Mouse (Mus musculus) kidney, adult 11 months (tissue): ENCODE results near the gene Ap1g1.

Source experiments
- DNase-seq: peaks from one replicate; pipeline ENCODE4 v3.0.0; 2022

The Ap1g1 gene

DNA sequence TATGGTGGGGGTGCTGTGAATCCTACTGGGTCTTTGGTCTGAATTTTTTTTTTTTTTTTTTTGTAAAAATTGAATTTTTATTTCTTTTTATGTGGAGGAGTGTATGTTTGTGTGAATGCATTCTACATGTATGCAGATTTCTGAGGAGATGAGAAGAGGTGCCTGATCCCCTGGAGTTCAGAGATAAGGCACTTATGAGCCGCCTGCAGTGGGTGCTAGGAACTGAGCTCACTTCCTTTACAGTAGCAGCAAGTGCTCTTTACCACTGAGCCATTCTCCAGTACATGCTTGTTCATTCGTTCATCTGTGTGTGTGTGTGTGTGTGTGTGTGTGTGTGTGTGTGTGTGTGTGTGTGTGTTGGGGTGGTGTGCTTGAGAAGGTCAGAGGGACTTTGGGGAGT, 12.6 kb downstream of the Ap1g1 start:
- DNase-seq: no peak

DNA sequence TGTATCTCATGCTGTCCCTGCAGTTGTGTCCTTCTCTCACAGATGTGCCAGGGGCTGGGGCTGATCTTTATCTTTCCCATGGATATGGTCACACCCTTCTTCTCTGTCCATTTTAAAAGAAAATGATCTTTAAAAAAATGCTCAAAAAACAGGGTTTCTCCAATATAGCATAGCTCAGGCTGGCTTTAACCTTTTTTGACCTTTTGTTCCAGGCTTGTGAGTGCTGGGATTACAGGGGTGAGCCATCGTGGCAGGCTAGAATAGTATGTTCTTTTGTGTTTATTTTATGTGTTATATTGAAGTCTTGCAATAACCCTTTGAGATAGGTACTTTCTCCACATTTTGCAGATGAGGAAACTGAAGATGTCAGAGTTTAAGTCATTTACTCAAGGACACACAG, 16.8 kb downstream of the Ap1g1 start:
- no peak for DNase-seq

DNA sequence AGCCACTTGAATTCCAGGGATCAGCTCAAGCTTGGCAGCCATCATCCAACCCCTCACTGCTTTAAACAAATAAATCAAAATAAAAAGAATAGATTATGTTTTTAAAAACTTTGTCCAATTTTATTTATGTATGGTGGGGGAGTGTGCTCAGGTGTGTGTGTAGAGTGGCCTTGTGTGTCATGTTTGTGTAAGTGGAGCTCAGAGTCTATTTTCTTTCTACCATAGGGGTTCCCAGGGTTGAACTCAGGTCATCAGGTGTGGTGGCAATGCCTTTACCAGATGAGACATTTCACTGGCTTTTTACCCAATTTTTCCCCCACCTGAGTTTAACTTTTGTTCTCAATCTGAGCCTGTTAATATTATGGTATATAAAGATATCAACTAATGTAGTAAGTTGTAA, 20.4 kb downstream of the Ap1g1 start:
- DNase-seq: no peak

DNA sequence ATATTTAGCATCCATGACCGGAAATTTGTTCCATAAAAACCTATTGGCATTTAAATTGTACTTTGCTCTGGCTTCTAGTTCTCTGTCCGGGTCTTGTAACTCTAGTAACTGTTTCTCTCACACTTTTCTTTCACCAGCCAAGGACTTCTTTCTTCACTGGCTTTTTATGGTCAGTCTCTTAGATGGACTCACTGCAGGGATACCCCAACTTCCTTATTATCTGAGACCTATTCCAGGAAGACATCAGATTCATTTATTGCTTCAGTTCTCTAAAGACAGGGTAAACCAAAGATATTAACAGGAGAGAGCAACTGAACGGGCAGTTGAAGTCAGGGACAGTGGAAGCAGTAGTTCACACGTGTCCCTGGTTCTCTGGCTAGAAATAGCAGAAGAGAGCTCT, 20.9 kb downstream of the Ap1g1 start:
- DNase-seq: no peak

DNA sequence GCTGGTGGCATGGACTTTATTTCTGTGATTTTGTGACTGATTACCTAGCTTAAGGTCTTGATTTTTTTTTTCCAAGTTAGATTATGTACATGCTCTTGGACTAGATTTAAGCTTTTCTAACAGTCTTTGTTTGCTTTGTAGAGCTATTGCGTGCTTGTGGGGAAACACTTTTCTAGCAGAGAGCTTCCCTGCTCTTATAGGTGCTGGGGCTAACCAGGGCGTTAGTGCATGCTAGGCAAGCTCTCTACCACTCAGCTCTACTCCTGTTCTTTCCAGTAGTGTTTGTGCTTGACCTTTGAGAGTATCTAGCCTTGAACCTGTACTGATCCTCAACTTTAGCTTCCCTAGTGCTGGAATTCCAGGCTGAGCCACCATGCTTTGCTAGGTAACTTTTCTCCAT, 22.0 kb downstream of the Ap1g1 start:
- DNase-seq: no peak

DNA sequence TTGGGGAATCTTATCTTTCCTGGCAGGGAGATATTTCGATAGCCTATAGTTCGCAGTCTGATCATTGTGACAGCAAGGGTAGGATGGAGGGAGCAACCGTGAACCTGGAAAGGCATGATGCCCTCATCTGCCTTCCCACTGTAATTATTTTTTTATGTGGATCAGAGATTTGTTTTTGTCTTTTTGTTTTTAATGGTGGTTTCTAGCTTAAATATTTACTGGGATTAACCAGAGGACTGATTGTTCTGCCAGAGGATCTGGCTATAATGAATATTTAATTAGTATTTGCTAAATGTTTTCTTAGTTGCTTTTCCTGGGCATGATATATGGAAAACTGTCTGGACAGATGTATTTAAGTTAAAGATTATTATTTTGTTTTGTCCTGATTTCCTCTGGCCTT, 24.9 kb downstream of the Ap1g1 start:
- no peak for DNase-seq

DNA sequence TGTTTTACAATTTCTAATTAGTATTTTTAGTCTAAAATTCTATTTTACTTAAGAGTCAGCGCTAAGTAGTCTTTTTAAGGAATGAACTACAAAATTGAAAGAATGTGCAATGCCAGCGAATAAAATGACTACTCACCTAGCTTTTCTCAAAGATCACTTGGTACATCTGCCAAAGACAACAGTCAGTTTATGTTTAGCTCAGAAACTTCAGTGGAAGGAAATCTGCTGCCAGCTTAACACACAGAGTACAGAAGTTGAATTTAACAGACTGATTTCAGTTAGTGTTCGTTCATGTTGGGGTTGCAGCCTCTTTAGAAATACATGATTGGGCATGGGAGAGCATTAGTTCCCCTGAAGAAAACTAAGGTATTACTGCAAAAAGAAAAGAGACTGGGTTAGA, 25.4 kb downstream of the Ap1g1 start:
- DNase-seq: no peak

DNA sequence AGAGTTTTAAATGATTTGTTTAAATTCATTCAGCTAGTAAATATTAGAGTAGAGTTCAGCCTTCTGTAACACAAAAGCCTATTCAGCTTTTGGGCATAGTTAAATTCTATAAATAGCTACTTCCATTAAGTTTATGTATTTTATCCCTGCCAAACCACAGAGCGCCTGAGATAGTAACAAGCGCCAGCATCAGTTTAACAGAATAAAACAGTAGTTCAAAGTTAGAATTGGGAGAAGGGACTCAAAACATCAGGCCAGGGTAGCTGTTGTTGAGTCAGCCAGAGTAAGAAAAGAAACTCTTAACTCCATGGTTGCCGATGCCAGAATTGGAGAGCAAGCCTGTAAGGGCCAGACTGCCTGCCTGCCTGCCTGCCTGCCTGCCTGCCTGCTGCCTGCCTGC, 28.2 kb downstream of the Ap1g1 start:
- no peak for DNase-seq

DNA sequence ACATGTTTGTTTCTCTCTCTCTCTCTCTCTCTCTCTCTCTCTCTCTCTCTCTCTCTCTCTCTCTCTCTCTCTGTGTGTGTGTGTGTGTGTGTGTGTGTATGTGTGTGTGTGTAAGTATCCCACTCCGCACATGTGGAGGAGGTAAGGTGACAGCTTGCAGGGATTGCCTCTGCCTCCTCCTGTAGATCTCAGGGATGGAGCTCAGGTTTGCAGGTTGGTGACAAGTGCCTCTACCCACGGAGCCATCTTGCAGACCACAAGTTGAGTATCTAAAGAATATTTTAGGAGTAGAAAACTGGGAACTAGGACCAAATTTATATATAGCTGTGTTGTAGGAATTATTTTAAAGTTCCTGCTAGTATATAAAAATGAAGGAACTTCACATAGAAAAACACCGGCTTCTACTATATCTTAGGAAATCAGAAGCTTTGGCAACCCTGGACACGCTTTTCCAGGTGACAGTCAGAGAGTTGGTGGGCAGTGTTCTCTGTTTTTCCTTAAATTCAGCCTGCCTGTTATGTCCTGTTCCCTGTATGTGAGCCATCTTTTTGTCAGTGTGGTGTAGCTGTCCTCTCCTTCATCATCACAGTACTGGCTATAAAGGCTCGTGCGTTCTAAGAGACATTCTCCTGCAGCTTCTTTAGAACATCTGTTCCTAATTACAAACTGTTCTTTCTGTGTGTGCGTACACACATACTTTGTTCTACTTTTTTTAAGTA, 29.2 kb downstream of the Ap1g1 start:
- no peak for DNase-seq

DNA sequence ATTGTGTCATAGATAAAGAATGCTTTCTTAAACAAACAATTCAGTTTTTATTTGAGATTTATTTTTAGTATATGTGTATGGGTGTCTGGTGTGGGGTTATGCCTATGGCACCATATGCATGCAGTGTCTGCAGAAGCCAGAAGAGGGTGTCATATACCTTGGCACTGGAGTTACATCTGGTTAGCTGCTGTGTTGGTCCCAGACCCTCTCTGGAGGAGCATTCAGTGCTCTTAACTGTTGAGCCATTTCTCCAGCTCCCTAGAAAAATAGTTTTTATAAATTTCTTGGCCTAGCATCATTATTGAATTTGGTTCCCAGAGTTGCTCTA, 29.7 kb downstream of the Ap1g1 start:
- no peak for DNase-seq

DNA sequence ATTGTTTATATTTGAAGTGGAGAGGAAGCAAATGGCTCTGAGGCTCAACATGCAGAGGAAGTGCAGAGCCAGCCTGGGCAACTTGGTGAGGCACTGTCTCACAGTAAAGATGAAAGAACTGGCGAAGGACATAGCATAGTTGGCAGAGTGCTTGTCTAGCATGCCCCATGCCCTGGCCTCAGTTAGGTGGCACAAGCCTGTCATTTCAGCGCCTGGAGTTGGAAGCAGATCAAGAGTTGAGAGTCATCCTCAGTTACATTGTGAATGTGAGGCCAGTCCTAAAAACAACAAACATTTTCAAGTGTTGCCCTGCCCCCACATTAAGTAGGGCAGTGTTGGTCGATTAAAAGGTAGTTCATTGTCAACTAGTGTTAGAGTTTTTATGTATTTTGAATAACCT, 32.1 kb downstream of the Ap1g1 start:
- DNase-seq: no peak

DNA sequence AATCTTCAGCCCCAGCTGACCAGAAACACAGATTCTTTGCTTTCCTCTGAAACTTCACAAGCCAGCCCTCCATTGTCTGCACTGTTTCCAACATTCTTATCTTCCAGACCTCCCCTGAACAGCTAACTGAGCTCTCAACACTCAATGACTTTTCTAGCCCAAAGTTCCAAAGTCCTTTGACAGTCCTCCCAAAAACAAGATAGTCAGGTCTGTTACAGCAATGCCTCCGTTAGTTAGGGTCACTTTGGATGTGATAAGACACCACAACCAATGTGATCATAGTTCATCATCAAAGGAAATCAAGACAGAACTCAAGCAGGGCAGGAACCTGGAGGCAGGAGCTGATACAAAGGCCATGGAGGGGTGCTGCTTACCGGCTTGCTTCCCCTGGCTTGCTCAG, 36.9 kb downstream of the Ap1g1 start:
- no peak for DNase-seq

DNA sequence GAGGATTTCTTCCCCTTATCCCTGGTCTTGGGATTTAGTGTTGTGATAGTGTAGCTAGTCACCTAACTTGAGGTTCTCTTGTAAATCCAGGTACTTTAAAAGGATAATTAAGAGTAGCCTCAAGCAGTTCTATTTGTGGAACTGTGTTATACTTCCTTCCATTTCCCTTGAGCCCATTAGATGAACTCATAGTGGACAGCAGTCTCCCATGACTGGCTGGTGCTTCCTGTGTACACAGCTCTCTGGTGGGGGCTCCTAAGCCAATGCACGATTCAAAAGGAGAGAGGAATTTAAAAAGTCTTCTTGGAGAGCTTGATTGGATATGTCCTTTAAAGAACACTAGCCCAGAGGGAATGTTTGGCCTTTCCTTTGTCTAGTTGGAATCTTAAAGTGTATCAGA, 39.6 kb downstream of the Ap1g1 start:
- DNase-seq: no peak

DNA sequence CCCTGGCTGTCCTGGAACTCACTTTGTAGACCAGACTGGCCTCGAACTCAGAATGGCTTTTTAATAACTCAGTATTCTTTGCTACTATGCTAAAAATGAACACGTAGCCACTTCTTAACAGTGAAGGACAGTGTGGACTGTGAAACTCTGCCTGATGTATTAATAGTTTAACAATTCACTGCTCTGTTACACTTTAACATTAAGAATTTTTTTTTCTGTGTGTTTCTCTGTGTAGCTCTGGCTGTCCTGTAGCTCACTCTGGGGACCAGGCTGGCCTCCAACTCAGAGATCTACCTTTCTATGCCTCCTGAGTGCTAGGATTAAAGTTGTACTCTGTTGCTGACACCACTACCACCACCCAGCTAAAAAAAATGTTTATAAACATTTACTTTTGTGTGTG, 45.2 kb downstream of the Ap1g1 start:
- peak; percentile 65 for DNase-seq

DNA sequence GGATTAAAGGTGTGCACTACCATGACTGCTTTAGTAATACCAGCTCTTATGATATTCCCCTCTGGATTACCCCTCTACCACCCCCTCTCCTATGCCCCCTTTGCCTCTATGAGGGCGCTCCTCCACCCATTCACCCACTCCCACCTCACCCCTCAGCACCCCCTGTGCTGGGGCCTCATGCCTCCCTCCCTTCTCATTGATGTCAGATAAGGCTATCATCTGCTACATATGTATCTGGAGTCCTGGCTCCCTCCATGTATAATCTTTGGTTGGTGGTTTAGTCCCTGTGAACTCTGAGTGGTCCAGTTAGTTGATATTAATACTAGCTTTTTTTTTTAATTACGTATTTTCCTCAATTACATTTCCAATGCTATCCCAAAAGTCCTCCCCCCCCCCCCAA, 61.5 kb downstream of the Ap1g1 start:
- DNase-seq: no peak

DNA sequence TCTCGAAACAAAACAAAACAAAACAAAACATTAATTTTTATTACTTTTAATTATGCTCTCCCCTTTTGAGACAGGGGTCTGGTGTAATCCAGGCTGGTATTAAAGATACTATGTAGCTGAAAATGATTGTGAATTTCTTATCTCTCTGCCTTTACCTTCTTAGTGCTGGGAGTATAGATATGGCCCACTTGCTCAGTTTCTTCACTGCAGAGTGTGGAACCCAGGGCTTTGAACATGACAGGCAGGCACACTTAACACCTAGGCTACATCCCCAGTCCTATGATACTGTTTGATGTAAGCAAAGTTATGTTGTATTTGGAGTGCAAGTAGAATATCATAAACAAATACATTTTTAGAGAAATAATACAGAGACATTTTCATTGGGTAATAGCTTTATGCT, 64.1 kb downstream of the Ap1g1 start:
- DNase-seq: no peak

DNA sequence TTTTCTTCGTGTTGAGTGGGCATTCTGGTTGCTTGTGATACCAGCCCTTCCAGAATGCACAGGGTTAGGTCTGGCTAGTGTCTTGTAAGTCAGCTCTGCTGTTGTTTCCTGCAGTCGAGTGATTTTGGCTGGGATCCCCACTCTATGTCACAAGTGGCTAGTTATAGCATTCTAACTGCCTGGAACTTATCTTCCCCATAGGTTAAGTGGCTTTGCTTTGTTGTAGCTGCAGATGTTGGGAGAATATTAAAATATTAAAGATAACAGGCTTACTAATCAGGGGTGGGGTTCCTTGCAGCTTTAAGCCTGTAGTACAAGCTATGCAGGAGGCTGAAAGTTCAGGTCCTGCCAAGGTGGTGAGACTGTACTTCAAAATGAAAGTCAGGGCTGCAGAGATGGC, 69.5 kb downstream of the Ap1g1 start:
- no peak for DNase-seq

DNA sequence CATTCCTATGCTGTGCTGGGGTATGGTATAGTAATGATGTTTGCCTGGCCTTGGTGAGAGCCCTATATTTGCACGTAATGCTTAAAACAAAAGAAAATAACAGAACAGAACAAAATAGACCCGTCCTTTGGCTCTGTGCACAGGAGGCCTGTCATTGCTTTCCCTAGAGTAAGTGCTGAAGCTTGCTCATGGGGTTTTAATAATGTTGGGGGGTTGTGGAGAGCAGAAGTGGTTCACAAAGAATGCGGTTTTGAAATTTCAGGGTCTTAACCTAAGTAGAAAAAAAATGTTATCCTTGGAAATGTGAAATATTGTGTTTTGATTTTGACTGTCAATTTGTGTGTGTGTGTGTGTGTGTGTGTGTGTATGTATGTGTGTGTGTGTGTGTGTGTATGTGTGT, 70.6 kb downstream of the Ap1g1 start:
- no peak for DNase-seq

DNA sequence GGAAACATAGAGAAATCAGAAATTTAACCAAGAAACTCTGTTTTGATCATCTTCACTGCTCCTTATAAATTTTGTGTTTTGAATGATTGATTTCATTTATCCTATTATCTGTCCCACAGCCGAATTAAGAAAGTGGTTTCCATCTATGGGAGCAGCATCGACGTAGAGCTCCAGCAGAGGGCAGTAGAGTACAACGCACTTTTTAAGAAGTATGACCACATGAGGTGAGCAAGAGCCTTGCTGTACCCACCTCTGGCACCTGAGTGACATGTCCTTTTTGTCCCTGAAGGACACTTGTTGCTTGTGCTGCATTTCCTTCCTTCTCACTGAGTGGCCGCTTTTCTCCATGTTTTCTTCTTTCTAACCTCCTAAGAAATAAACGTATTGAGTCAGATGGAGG, 75.1 kb downstream of the Ap1g1 start:
- peak; percentile 59 for DNase-seq

DNA sequence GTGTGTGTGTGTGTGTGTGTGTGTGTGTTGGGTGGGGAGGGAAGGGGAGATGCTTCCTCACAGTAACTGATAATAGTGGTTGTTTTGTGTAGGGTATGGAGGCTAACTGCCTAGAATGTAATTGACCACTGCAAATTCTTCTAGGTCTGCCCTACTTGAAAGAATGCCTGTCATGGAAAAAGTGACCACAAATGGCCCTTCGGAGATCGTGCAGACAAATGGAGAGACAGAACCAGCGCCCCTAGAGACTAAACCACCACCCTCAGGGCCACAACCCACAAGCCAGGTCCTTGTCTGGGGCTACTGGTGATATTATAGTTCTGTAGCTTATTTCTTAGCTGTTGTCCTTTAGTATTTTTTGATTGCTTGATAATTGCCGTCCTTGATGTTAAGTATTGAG, 76.2 kb downstream of the Ap1g1 start:
- DNase-seq: no peak

DNA sequence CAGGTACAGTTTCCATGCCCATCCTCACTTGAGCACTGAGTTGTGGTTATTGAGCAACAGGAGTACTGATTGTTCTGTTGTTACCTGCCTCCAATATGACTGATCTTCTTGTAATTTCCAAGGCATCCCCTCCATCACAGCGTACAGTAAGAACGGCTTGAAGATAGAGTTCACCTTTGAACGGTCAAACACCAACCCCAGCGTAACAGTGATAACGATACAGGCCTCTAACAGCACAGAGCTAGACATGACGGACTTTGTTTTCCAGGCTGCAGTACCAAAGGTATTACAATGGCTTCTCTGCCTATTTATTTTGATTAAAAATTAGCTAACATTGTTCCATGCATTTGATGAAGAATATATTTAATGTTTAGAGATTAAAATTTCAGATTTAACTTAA, 77.1 kb downstream of the Ap1g1 start:
- DNase-seq: no peak

DNA sequence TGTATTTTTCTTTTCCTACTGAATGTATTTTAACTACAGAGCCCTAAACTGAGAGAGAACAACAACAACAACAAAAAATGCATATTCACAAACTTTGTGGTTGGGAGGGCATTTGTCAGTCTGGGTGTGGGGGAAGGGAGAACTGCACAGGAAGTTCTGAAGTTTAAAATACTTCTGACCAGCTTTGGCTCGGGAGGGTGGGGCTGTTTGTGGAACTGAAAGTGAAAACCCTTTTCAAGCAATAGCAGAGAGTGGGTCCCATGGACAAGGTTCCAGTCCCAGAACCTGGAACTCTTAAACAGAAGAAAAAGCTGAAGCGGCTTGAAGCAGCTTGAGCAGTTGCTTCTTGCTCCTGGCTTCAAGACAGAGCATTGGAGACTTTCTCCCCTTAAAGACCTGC, 85.0 kb downstream of the Ap1g1 start:
- peak; percentile 33 for DNase-seq

DNA sequence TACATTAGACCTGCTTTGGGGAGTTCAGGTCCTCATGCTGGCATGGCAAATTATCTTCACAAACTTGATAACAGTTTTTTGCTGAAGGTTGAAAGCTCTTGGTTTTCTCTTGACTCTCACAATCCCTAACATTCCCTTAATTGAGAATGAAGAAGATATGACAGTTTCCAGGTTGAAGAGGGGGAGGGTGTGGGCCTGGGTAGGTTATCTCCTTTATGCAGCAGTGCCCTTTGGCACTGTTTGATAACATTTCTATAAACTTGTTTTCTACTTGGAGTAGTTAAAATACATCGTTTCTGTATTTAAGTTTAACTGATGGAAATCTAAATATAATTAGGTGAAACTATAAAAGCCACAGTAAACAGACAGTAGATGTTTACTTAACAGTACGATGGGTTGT, 86.4 kb downstream of the Ap1g1 start:
- DNase-seq: no peak

DNA sequence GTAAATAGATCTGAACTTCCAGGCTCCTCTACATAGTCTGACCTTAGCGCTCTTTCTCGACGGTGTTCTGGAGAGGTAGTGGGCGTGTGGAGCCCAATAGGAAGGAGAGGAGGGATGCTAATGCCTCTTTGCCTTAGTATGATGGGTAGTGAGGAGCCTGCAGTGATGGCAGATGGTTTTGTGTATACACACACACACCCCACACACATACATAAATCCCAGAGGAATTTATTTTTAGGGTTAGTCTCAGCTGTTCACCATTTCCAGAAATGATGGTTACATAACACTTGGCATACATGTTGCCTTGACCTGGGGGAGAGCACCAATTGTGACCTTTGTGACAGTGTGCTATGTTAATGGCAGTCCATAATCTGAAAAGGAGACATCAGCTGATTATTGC, 87.2 kb downstream of the Ap1g1 start:
- DNase-seq: no peak

DNA sequence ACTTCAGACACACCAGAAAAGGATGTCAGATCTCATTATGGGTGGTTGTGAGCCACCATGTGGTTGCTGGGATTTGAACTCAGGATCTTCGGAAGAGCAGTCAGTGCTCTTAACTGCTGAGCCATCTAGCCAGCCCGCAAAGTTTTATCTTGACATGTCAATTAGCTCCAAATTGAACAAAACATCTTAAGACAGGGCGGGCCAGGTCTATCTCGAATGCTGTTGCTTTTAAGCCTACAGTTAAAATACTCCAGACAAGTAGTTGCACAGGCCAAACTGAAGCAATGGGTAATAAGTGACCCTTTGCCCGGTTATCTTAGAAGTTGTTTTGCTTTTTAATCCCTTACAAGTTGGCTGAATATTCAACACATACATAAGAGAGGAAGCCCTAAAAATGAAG, 88.3 kb downstream of the Ap1g1 start:
- DNase-seq: no peak
